Mouse (Mus musculus) kidney, postnatal 0 days (tissue): ENCODE data around the gene 1700056E22Rik. TPM values are rescaled to one million over a fixed set of nuclear protein-coding genes. Genes with fewer than 3 reads are reported as not detected.

Source experiments
- ATAC-seq: fragments of 200-750 bp; cut with Nextera tagmentation; replicated peaks from 2 replicates; pipeline ENCODE4 v1.8.0; 2017; ENCODE audit warnings: low read depth, moderate number of reproducible peaks, moderate TSS enrichment, moderate library complexity; ENCODE audit not compliant: low FRiP score
- DNase-seq: peaks from one replicate; pipeline ENCODE4 v3.0.0-alpha.2; 2016; ENCODE audit warnings: low spot score
- H3K27ac ChIP-seq: fragments of 300-500 bp; sonication (generic); 2 replicates; pipeline ENCODE4 v1.5.1; 2014; ENCODE audit warnings: mild to moderate bottlenecking
- H3K27me3 ChIP-seq: fragments of 300-500 bp; sonication (generic); 2 replicates; pipeline ENCODE4 v1.6.1; 2014; ENCODE audit warnings: low read length, mixed read lengths; ENCODE audit not compliant: insufficient read depth
- H3K36me3 ChIP-seq: fragments of 300-500 bp; sonication (generic); 2 replicates; pipeline ENCODE4 v1.6.1; 2014; ENCODE audit warnings: low read length, mixed read lengths; ENCODE audit not compliant: insufficient read depth
- H3K4me1 ChIP-seq: fragments of 300-500 bp; sonication (generic); replicated peaks from 2 replicates; pipeline ENCODE4 v1.6.1; 2014; ENCODE audit warnings: antibody characterized with exemption, low read length, mixed read lengths; ENCODE audit not compliant: insufficient read depth
- H3K4me2 ChIP-seq: fragments of 300-500 bp; sonication (generic); 2 replicates; pipeline ENCODE4 v1.6.1; 2014; ENCODE audit warnings: mild to moderate bottlenecking, low read length, moderate library complexity, mixed read lengths
- H3K4me3 ChIP-seq: fragments of 300-500 bp; sonication (generic); replicated peaks from 2 replicates; pipeline ENCODE4 v1.5.1; 2014; ENCODE audit warnings: low read depth, low read length
- H3K9ac ChIP-seq: fragments of 300-500 bp; sonication (generic); 2 replicates; pipeline ENCODE4 v1.6.1; 2014; ENCODE audit warnings: low read depth, low read length
- H3K9me3 ChIP-seq: fragments of 300-500 bp; sonication (generic); replicated peaks from 2 replicates; pipeline ENCODE4 v1.6.1; 2016; ENCODE audit warnings: low read length, inconsistent platforms, mixed read lengths
- CTCF ChIP-seq: IDR thresholded peaks from 2 replicates; pipeline ENCODE4 v1.5.1; 2016; ENCODE audit warnings: antibody characterized with exemption, low read depth, mild to moderate bottlenecking, moderate library complexity
- WGBS: fragments of 180-500 bp; shearing (Covaris S2); extraction: QIAGEN DNeasy Blood & Tissue Kit; methylation state at CpG from one replicate; pipeline ENCODE4 v1.1.7; 2014; 5-methylcytosine and 5-hydroxymethylcytosine counted together
- polyA plus RNA-seq: library from polyadenylated mRNA; unstranded; fragments of >200 nt; fragmentation: Nextera tagmentation; extraction: Ambion mirVana; gene quantifications from 2 replicates; pipeline ENCODE4 v1.2.1, GENCODE M21; 2015

The 1700056E22Rik gene
- polyA plus RNA-seq, 1 experiment from 2014 or later = 2.3 TPM

GRCm38 (mm10) chr1:184006086-184006485, 28.0 kb downstream of the 1700056E22Rik start:
- ATAC-seq (no peak), DNase-seq (no peak)
- Histone ChIP-seq H3K27me3 (no peaks in the 10 kb centered on the region), H3K36me3 (no peaks in the 10 kb centered on the region), H3K9ac (no peak overlapping the region), H3K27ac (no peak overlapping the region), H3K9me3 (no peaks in the 10 kb centered on the region), H3K4me1 (no peaks in the 10 kb centered on the region), H3K4me2 (no peak overlapping the region), H3K4me3 (no peak overlapping the region)
- TF ChIP-seq CTCF = no peak

GRCm38 (mm10) chr1:184005315-184006058, 28.6 kb downstream of the 1700056E22Rik start:
- 61% methylated on average over 6 of the region's 6 CpGs for WGBS
- Histone ChIP-seq H3K36me3 (no peaks in the 10 kb centered on the region), H3K9ac (no peak overlapping the region), H3K27me3 (no peaks in the 10 kb centered on the region), H3K9me3 (no peaks in the 10 kb centered on the region), H3K4me1 (no peaks in the 10 kb centered on the region), H3K4me2 (no peak overlapping the region), H3K27ac (no peak overlapping the region), H3K4me3 (no peak overlapping the region)
- ATAC-seq (no peak), DNase-seq (no peak)
- TF ChIP-seq CTCF = no peak

- no peak for DNase-seq
- Histone ChIP-seq H3K27ac (no peak overlapping the region), H3K9ac (no peak overlapping the region)
Measured at GRCm38 (mm10) chr1:184004311-184004710, 29.8 kb downstream of the 1700056E22Rik start.

GRCm38 (mm10) chr1:184002470-184002869, 31.6 kb downstream of the 1700056E22Rik start:
- 83% methylated on average over 2 of the region's 2 CpGs for WGBS

More at GRCm38 (mm10) chr1:184004311-184004710, 29.8 kb downstream of the 1700056E22Rik start:
- Histone ChIP-seq H3K4me3 (no peak overlapping the region), H3K4me1 (no peaks in the 10 kb centered on the region), H3K36me3 (no peaks in the 10 kb centered on the region), H3K27me3 (no peaks in the 10 kb centered on the region), H3K9me3 (no peaks in the 10 kb centered on the region; the same call in 1 of the 2 replicates), H3K4me2 (no peak overlapping the region)
- no peak for ATAC-seq
- no peak for TF ChIP-seq CTCF
- 49% methylated on average over 2 of the region's 2 CpGs for WGBS

DNA sequence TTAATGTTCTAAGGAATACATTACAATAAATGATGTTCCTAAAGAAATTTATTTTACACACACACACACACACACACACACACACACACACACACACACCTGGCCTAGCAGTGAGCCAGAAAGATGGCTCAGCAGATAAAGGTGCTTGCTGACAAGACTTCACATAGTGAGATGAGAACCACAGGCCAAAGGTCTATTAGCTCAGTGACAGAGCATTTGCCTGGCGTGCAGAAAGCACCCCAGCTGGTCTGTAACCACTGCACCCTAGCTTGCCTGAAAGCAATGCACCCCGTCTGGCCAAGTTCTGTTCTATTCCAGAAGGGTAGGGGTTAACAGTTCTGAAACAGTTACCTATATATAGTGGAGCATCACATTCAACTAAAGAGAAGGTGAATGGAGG, 36.9 kb downstream of the 1700056E22Rik start:
- 72% methylated on average over 2 of the region's 2 CpGs for WGBS
- TF ChIP-seq CTCF = no peak
- no peak for ATAC-seq

More at GRCm38 (mm10) chr1:184002470-184002869, 31.6 kb downstream of the 1700056E22Rik start:
- DNase-seq (no peak), ATAC-seq (no peak)
- no peaks in the 10 kb centered on the region for H3K36me3 ChIP-seq
- H3K9me3 ChIP-seq = no peaks in the 10 kb centered on the region; the same call in 1 of the 2 replicates
- no peak for TF ChIP-seq CTCF
- H3K27ac ChIP-seq = no peak overlapping the region
- no peak overlapping the region for H3K4me2 ChIP-seq
- H3K9ac ChIP-seq = no peak overlapping the region
- no peaks in the 10 kb centered on the region for H3K27me3 ChIP-seq
- H3K4me3 ChIP-seq = no peak overlapping the region
- H3K4me1 ChIP-seq = no peaks in the 10 kb centered on the region

GRCm38 (mm10) chr1:183991921-183992320, 42.2 kb downstream of the 1700056E22Rik start:
- WGBS = 88% methylated on average over 2 of the region's 2 CpGs
- Histone ChIP-seq H3K27ac (no peak overlapping the region), H3K9me3 (no peaks in the 10 kb centered on the region), H3K36me3 (no peaks in the 10 kb centered on the region), H3K9ac (no peak overlapping the region), H3K4me2 (no peak overlapping the region), H3K27me3 (no peaks in the 10 kb centered on the region), H3K4me3 (no peak overlapping the region), H3K4me1 (no peaks in the 10 kb centered on the region)
- no peak for ATAC-seq
- TF ChIP-seq CTCF = no peak
- no peak for DNase-seq

More for the DNA sequence above, 36.9 kb downstream of the 1700056E22Rik start:
- Histone ChIP-seq H3K9me3 (no peaks in the 10 kb centered on the region; the same call in 1 of the 2 replicates), H3K4me1 (no peaks in the 10 kb centered on the region), H3K4me2 (no peak overlapping the region), H3K27ac (no peak overlapping the region), H3K4me3 (no peak overlapping the region), H3K36me3 (no peaks in the 10 kb centered on the region), H3K27me3 (no peaks in the 10 kb centered on the region), H3K9ac (no peak overlapping the region)
- DNase-seq = no peak
